Mouse (Mus musculus) kidney, adult 2 months (tissue): ENCODE results near the gene Gsto2.

ENCODE experiments used
- CTCF ChIP-seq: fragments of 200-500 bp; conservative IDR thresholded peaks from 2 replicates; pipeline ENCODE4 v1.5.1; 2011; ENCODE audit warnings: low read depth, mild to moderate bottlenecking, control low read depth, low read length, moderate library complexity, mixed read lengths; ENCODE audit not compliant: insufficient read depth, insufficient read length
- POLR2A ChIP-seq: fragments of 200-500 bp; IDR thresholded peaks from one replicate; pipeline ENCODE4 v1.6.1; 2011; ENCODE audit warnings: low read depth, low read length, control low read depth

GRCm38 (mm10) chr19:47927032-47927431 lies 61.7 kb downstream of the Gsto2 start:
- TF ChIP-seq POLR2A = no peak
- no peak for TF ChIP-seq CTCF
